Mouse (Mus musculus): ENCODE results near the gene Thap3.
"Not testable (repeated sequence)": the region's sequence is repeated elsewhere in the genome, so short reads cannot be mapped to it uniquely, and the experiment has no call there.

Thap3 gene

DNA sequence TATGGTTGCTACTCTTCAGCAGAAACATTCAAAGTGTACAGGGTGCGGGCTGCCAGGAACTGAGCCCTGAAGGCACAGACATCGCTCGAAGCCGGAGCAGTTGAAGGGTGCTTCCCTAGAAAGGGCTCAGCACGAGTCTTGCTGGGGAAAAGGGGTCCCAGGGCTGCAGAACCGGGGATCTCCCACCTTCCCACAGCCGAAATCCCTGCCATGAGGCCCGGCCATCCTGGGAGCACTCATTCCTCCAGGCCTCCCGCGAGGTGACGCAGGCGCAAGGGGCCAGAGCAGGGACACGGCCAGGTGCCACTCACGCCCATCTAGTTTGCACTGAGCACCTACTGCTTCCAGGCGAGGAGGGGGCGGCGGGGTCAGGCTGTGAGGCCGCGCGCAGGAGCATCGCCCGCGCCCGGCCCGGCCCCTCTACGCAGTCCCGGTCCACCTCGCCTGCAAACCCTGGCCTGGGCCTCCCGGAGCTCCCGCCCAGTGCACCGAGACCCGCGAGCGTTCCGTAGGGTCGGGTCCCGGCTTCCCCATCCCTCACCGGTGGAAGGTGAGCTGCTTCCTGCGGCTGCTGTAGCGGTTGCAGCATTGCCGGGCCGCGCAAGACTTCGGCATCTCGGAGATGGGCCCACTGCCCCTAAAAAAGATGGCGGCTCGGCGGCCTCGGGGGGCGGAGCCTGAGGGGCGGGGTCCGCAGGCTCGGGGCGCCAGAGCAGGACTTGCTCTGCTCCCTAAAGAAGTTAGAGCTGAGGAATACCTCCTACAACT, at the start of gene Thap3:
Thap3 (minus strand) TSS at position 656 of the 768 bp plus-strand sequence.
- peak; percentile 86 for DNase-seq (ENCODE audit: low spot score)

DNA sequence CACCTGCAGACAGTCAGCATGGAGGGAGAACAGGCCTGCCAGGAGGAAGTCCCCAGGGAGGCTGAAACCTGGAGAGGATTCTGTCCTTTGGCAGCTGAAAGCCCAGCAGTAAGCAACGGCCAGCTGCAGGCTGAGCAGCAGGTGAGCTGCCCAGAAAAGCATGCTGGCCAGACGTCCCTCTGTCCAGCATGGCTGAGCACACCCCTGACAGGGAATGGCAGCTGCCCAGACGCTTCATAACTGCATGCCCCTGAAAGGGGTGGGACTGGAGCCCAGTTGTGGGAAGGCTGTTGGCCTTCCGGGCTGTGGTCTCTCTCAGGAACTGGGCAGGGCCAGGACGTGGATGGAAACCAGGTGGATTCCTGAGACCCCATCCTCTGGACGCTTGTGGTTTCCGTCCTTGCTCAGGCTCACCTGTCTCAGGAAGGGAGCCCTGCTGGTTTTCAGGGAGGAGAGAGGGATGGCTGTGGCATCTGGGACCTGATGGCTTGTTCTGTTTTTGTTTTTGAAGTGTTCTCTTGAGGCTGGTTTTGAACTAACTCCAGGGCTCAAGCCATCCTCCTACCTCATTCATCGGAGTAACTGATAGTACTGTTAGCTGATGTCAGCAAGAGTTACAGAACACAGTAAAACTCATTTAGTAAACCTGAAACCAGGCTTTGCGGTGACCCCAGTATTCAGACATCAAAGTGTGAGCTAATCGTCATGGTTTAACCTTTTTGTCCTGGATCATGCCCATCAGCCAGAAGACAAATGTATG, 49.6 kb upstream of the Thap3 start, which contains the start of gene Tas1r1:
Tas1r1 (minus strand) TSS at position 344 of the 760 bp plus-strand sequence.
- DNase-seq (ENCODE audit: low spot score): no peak

GRCm38 (mm10) chr4:152036464-152036863, 47.7 kb upstream of the Thap3 start:
- not testable (repeated sequence) for DNase-seq (ENCODE audit: low spot score)

DNA sequence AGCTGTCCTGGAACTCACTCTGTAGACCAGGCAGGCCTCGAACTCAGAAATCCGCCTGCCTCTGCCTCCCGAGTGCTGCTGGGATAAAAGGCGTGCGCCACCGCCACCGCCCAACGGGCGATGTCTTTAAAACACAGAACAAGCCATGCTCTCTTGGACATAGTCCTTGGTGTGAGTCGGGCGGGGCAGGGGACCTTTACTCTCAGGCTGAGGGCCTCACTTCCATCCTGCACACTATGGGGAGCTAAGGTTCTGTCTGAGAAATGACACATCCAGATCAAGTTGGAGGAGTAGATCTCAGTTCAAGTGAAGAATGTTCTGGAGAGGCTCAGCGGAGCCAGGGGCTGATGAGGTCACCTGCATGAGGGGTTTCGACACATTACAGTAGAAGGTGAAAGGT, 44.1 kb upstream of the Thap3 start:
- no peak for DNase-seq (ENCODE audit: low spot score)

DNA sequence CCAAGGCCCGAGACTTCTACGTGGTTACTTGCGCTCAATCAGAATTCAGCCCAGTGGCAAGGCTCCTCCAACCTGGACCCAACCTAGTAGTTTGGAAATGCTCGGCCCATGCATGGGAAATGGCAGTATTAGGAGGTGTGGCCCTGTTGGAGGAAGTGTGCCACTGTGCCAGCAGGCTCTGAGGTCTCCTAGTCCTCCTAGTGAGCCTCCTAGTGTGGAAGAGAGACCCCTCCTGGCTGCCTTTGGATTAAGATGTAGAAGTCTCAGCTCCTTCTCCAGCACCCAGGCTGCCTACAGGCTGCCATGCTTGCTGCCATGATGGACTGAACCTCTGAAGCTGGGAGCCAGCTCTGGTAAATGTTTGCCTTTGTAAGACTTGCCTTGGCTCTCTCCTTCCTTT, 41.2 kb upstream of the Thap3 start:
- no peak for DNase-seq (ENCODE audit: low spot score)

DNA sequence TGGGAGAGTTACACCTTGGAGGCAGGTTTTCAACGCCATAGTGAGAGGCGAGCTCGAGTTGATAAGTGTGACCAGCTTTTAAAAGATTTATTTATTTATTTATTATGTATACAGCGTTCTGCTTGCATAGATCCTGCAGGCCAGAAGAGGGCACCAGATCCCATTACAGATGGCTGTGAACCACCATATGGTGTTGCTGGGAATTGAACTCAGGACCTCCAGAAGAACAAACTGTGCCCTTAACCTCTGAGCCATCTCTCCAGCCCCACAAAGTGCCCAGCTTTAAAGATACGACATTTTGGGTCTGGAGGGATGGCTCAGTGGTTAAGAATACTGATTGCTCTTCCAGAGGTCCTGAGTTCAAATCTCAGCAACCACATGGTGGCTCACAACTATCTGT, 40.3 kb upstream of the Thap3 start:
- no peak for DNase-seq (ENCODE audit: low spot score)

DNA sequence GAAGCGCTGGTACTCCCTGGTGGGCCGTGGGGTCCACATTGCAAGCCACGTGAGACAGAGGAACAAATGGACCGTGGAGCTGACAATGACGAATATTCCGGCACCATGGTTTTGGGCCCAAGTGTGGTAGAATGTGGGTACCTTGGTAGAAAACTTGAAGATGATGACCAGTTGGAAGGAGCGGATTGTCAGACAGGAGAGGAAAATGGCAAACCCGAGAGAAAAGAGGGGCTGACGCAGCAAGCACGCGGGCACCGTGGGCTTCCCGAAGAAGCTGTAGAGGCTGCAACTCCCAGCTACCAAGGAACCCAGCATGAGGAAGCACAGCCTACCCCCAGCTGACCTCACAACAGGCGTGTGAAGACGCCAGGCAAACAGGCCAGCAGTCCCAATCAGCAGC, 39.7 kb upstream of the Thap3 start:
- DNase-seq (ENCODE audit: low spot score): no peak

- DNase-seq (ENCODE audit: low spot score): peak; percentile 91
These were observed 38.7 kb upstream of the Thap3 start, which contains the start of gene Zbtb48 for GRCm38 (mm10) chr4:152027524-152027923. Gene Zbtb48 (minus strand): TSS chr4:152027671.

DNA sequence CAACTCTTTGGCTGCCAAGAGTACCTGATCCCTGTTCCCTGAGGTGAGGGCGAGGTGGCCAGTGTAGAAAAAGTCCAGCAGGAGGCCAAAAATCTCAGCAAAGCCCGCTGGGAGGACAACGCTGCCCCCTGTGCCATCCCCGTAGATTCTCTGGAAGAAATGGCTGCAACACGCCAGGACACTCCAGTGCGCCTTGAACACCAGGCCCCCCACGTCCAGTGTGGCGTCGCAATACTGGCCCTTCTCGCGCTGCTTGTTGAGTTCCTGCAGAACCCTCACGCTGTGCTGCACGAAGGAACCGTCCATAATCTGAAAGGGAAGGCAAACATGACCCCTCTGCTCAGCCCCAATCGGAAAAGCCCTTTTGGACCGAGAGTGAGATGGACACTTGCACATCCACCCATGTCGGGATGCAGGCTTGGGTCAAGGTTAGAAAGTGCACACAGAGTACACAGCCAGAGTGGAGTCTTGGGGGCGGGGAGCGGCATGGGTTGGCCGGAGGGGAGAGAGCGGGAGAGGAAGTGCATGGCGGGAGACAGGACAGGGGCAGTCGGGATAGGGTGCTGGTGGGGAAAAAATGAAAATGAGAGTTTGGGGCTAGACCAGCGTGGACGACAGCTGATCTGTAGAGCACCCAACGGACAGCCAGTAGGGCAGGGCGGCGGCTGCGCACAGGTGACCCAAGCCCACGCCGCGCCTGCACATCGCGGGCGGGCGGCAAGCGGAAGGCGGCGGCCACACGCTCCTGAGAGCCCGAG, 38.1 kb upstream of the Thap3 start:
- DNase-seq (ENCODE audit: low spot score): no peak

DNA sequence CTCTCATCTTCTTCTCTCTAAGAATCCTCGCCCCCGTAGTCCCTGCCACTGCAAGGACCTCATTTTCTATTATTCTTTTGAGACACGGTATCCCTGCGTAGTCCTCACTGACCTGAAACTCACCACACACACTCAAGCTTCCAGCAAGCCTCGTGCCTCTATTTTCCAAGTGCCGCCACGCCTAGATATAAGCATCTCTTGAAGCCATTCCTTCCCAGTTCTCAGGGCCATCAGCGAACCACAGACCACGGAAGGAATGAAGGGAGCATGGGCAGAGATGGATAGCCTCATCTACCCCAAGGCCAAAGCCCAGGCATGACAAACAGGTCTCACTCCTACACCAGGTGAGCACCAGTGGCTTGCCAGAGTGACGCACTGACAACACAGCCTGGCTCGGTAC, 35.7 kb upstream of the Thap3 start:
- DNase-seq (ENCODE audit: low spot score): no peak

DNA sequence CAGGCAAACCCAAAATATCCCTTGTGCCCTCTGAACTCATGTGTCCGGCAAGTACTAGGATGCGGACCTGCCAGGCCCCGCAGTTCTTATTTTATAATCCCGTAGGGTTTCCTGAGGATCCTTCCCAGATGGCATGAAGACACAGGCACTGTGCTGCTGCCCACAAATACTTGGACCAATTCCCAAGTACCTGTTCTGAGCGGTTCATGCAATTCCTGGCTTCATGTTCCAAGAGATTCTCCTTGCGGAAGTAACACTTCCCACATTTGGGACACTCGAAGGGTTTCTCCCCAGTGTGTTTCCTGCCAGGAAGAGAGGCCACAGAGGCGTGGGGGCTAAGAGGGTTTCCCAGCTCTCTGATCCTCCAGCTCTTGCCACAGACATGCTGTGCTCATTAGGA, 33.7 kb upstream of the Thap3 start:
- DNase-seq (ENCODE audit: low spot score): no peak

DNA sequence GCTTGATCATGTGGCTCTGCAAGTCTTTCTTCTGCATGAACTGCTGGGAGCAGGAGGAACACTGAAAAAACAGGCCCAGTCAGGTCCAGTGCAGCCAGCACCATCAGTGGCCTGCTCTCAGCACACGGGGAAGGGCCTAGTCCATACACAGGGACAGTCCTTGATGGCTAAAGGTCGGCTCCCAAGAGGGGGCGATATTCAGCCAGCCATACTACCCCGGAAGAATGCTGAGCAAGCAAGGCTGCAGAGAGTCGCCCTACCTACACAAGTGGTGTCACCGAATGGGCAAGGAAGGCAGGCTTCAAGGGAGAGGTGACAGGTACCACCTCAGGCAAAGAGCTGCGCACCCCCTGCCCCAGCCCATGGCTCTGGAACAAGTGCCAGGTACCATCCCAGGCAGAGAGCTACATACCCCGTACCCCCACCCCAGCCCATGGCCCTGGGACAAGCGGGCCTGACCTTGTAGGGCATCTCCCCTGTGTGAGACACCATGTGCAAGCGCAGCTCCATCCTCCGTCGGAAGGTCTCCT, 32.8 kb upstream of the Thap3 start:
- DNase-seq (ENCODE audit: low spot score): no peak

- DNase-seq (ENCODE audit: low spot score): no peak
These were observed 31.2 kb upstream of the Thap3 start for GRCm38 (mm10) chr4:152020024-152020423.

GRCm38 (mm10) chr4:152019073-152019472, 30.3 kb upstream of the Thap3 start:
- no peak for DNase-seq (ENCODE audit: low spot score)

- no peak for DNase-seq (ENCODE audit: low spot score)
These were observed 24.4 kb upstream of the Thap3 start for GRCm38 (mm10) chr4:152013036-152013813.

- DNase-seq (ENCODE audit: low spot score): no peak
These were observed 23.3 kb upstream of the Thap3 start for GRCm38 (mm10) chr4:152012109-152012508.

DNA sequence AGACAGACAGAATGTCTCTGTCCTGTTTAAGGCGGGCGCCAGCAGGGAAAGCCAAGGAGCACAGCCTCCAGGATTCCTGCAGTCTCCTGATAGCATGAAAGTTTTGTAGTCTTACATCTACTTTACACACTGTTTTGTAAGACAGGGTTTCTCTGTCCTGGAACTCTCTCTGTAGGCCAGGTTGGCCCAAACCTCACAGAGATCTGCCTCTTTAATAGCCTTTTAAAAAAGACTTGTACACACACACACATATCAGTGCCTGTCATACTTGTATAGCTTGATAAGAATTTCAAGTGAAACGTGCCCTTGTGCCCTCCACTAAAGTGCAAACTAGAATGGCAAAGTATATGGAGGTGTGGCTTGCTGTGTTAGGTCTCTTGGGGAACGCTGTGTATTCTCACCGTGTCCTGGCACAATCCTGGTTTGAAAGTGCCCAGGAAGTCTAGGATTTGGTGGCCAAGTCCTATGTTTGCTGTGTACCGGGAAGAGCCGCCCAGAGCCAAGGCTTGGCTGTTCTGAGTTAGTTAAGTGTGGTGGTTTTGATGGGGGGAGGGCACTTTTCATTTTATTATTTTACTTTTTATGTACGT, 22.5 kb upstream of the Thap3 start:
- DNase-seq (ENCODE audit: low spot score): no peak

GRCm38 (mm10) chr4:152010707-152011134, 21.9 kb upstream of the Thap3 start:
- DNase-seq (ENCODE audit: low spot score): peak; percentile 33

DNA sequence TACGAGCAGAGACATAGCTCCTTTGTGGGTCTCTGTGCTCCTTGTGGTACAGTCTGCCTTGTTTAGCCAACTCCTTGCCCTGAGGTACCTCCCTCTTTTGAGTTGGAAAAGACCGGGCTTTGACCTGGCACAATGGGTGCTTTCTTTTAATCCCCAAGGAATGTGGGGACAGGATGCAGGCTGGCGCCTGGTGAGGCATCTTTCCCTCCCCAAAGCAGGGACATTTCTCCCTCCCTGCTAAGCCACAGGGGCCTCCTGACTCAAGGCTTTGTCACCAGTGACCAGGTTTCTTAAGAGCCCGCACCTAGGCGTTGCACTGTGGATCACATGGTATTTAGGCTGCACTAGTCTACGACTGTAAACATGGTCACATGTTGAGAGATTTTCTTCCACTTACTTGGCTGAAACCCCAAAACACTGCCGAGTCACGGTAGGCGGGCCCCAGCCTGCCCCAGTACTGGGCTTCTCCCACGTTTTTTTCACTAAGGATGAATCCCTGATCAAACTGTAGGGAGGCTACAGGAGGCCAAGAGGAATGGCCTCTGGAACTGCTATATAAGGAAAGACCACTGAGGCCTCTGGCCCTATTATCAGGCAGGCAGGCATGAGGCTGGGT, 21.4 kb upstream of the Thap3 start:
- peak; percentile 45 for DNase-seq (ENCODE audit: low spot score)

All from urinary bladder, postnatal 25 days (tissue).